Mouse (Mus musculus): ENCODE results near the gene Utp3.

DNA sequence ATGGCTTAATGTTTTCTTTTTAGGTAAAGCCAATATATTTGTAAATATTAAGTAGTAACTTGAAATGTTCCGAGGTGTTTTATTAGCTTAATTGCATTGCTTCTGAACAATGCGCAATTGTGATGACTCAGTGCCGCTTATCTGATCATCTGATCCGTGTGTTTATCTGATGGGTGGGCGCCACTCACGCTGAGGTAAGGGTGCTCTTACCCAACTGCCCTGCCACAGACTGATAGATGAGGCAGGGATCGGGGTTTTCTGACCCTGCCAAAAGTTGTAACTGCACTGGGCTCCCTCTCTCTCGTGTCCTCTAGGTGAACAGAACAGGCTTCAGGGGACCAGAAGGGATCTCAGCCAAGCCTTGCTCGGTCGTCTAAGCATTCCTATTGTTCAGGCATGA is 26.4 kb downstream of the Utp3 start:
- TF ChIP-seq CTCF (IDR thresholded peaks at IDR 0.05; ENCODE audit: insufficient read depth, low read length) (no peak), POLR2A (IDR thresholded peaks at IDR 0.05; ENCODE audit: borderline replicate concordance, extremely low read depth, low read depth, low read length) (no peak)
